Mouse (Mus musculus) MEL (cell line): ENCODE data around the gene Eno4. TPM values are rescaled to one million over a fixed set of nuclear protein-coding genes. Genes with fewer than 3 reads are reported as not detected.

Experiments
- DNase-seq: peaks from one replicate; pipeline ENCODE4 v3.0.0; 2011; ENCODE audit warnings: low read depth, low spot score
- H3K27ac ChIP-seq: 2 replicates; pipeline ENCODE4 v1.5.1; 2012; ENCODE audit warnings: low read depth, mild to moderate bottlenecking, control low read depth, low read length, moderate library complexity; ENCODE audit not compliant: control insufficient read depth
- H3K27me3 ChIP-seq, 2 experiments: fragments of 150-350 bp in 1 of 2; sonication (generic) in 1 of 2; 2 replicates each; pipeline ENCODE4 v1.6.1; 2012; ENCODE audit warnings: low read length in 2 of 2, mild to moderate bottlenecking in 2 of 2, improper control_type of control experiment in 1 of 2, moderate library complexity in 1 of 2; ENCODE audit not compliant: insufficient read depth in 2 of 2, control insufficient read depth in 1 of 2
- H3K36me3 ChIP-seq, 2 experiments: 2 replicates each; pipeline ENCODE4 v1.6.1; 2012 to 2014; ENCODE audit warnings: low read length in 2 of 2, improper control_type of control experiment in 1 of 2, inconsistent platforms in 1 of 2, mild to moderate bottlenecking in 1 of 2; ENCODE audit not compliant: insufficient read depth in 2 of 2, control insufficient read depth in 1 of 2
- H3K4me1 ChIP-seq, 2 experiments: fragments of 150-350 bp in 1 of 2; sonication (generic) in 1 of 2; 2 replicates each; pipeline ENCODE4 v1.6.1; 2012; ENCODE audit warnings: low read length in 2 of 2, improper control_type of control experiment in 1 of 2, mild to moderate bottlenecking in 1 of 2; ENCODE audit not compliant: insufficient read depth in 2 of 2, control insufficient read depth in 1 of 2
- H3K4me3 ChIP-seq, 2 experiments: fragments of 150-350 bp in 1 of 2; sonication (generic) in 1 of 2; 2 replicates each; pipeline ENCODE4 v1.5.1; 2012; ENCODE audit warnings: low read depth in 2 of 2, low read length in 2 of 2, mild to moderate bottlenecking in 2 of 2, moderate library complexity in 2 of 2, control low read depth in 1 of 2, improper control_type of control experiment in 1 of 2; ENCODE audit not compliant: control insufficient read depth in 1 of 2, insufficient read depth in 1 of 2
- H3K79me2 ChIP-seq: 2 replicates; pipeline ENCODE4 v1.6.1; 2012; ENCODE audit warnings: mild to moderate bottlenecking, low read length, moderate library complexity; ENCODE audit not compliant: control insufficient read depth, poor library complexity, insufficient read depth
- H3K9ac ChIP-seq: 2 replicates; pipeline ENCODE4 v1.6.1; 2012; ENCODE audit warnings: low read depth, mild to moderate bottlenecking, control low read depth, low read length, moderate library complexity; ENCODE audit not compliant: control insufficient read depth, poor library complexity, severe bottlenecking
- H3K9me3 ChIP-seq: fragments of 150-350 bp; sonication (generic); replicated peaks from 2 replicates; pipeline ENCODE4 v1.6.1; 2012; ENCODE audit warnings: mild to moderate bottlenecking, low read length, improper control_type of control experiment, moderate library complexity; ENCODE audit not compliant: insufficient read depth
- EP300 ChIP-seq, 2 experiments: IDR thresholded peaks; 2 replicates each; pipeline ENCODE4 v1.6.1; 2011; ENCODE audit warnings: improper control_type of control experiment in 2 of 2, low read length in 2 of 2, low read depth in 1 of 2, mild to moderate bottlenecking in 1 of 2
- ETS1 ChIP-seq: IDR thresholded peaks from 2 replicates; pipeline ENCODE4 v1.6.1; 2012; ENCODE audit warnings: low read depth, mild to moderate bottlenecking, inconsistent platforms, low read length, improper control_type of control experiment, moderate library complexity
- KAT2A ChIP-seq: conservative IDR thresholded peaks from 2 replicates; pipeline ENCODE4 v1.6.1; 2012; ENCODE audit warnings: low read depth, low read length, improper control_type of control experiment, inconsistent platforms
- MAZ ChIP-seq: IDR thresholded peaks from 2 replicates; pipeline ENCODE4 v1.6.1; 2012; ENCODE audit warnings: low read depth, mild to moderate bottlenecking, inconsistent platforms, low read length, improper control_type of control experiment
- MEF2A ChIP-seq: IDR thresholded peaks from 2 replicates; pipeline ENCODE4 v1.6.1; 2014; ENCODE audit warnings: low read depth, mild to moderate bottlenecking, inconsistent platforms, low read length, improper control_type of control experiment; ENCODE audit not compliant: poor library complexity, insufficient replicate concordance, severe bottlenecking; ENCODE audit errors: extremely low read depth
- MXI1 ChIP-seq: IDR thresholded peaks from 2 replicates; pipeline ENCODE4 v1.6.1; 2011; ENCODE audit warnings: mild to moderate bottlenecking, low read depth, low read length, improper control_type of control experiment
- MYC ChIP-seq: IDR thresholded peaks from 2 replicates; pipeline ENCODE4 v1.6.1; 2011; ENCODE audit warnings: low read depth, mild to moderate bottlenecking, low read length, improper control_type of control experiment, moderate library complexity
- RCOR1 ChIP-seq: IDR thresholded peaks from 2 replicates; pipeline ENCODE4 v1.6.1; 2012; ENCODE audit warnings: low read depth, mild to moderate bottlenecking, inconsistent platforms, low read length, improper control_type of control experiment
- TBP ChIP-seq: IDR thresholded peaks from 2 replicates; pipeline ENCODE4 v1.8.0; 2011; ENCODE audit warnings: low read depth, low read length, improper control_type of control experiment
- ZKSCAN1 ChIP-seq: IDR thresholded peaks from 2 replicates; pipeline ENCODE4 v1.6.1; 2012; ENCODE audit warnings: low read depth, mild to moderate bottlenecking, inconsistent platforms, low read length, improper control_type of control experiment, moderate library complexity
- ZMIZ1 ChIP-seq: IDR thresholded peaks from 2 replicates; pipeline ENCODE4 v1.6.1; 2012; ENCODE audit warnings: low read depth, mild to moderate bottlenecking, inconsistent platforms, low read length, improper control_type of control experiment, moderate library complexity
- polyA plus RNA-seq, 2 experiments: library from polyadenylated mRNA; stranded (reverse) in 1 of 2; unstranded in 1 of 2; fragments of >175 nt in 1 of 2; fragments of >200 nt in 1 of 2; gene quantifications; 2 replicates each; pipeline versions ENCODE4 v1.2.1 to v1.2.4; 2012; ENCODE audit warnings: low replicate concordance in 2 of 2, low read depth in 1 of 2; ENCODE audit not compliant: insufficient read length in 2 of 2, insufficient read depth in 1 of 2, missing spikeins in 1 of 2
- total RNA-seq: library from RNA; depleted of rRNA; stranded (reverse); fragments of 300-350 nt; gene quantifications from 2 replicates; pipeline ENCODE4 v1.2.3, GENCODE M21; 2012

Gene Eno4
- total and polyA plus RNA-seq, 3 experiments = not detected

DNA sequence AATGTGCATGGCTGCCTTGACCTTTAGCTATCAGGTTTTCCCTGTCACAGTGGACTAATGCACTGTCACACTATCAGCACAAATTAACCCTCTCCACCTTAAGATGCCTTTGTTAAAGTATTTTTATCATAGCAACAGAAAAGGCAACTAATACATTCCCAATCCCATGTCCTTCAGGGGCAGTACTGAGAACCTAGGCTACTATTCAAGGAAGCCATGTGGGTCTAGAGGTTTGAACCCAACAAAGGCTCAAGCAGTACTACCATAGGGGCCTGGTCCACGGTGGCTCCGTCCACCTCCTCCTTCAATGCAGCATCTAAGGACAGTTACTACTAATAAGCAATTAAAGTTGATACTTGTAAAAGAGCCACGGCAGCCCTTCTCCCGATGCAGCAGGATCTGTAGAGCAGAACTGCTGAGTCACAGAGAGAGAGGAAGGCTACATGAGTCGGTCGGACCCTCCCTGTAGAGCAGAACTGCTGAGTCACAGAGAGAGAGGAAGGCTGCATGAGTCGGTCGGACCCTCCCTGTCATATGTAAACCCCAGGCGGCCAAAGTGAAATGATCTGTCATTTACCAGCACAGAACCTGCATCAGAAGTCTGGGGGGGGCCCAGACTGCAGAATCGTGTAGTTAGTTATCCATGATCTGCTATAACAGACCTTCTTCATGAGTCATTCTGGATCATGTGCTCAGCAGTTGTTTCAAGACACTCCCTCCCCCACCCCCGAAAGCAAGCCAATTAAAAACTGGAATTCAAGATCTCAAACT lies 35.4 kb downstream of the Eno4 start (continued):
- TF ChIP-seq KAT2A (no peak; the same call in 1 of the 2 replicates), TBP (peak; percentile 50; the same call in 1 of the 2 replicates), MAZ (peak; percentile 72), ZKSCAN1 (no peak)

DNA sequence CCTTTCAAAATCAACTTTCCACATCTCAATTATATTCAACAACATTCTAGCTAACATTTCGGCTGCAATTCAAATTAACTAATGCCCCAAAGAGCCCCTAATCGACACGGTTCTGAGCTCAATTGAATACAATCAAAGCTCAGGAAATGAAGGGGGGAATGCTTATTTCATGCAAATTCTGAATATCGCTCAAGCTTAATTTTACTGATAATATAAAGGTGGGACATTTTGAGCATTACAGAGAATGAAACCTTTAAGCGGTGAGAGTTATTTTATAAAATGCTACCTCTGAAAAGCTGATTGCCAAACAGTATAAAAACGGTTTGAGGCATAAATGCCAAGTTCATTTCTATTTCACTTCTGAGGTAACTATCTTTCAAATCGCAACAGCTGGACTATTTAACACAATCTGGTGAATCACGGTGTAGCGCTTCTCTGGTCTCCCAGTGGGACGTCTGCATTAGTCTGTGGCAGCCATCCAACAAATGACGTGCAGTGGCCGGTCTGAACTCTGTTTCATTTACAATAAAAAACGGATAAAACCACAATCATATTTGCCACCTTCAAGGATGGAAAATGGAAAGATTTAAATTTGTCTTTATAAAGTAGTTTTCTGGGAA lies 36.3 kb downstream of the Eno4 start:
- peaks cover 0 to 5% of the 10 kb centered on the region in 2 experiments; a peak in 2 of 4 replicates for H3K36me3 ChIP-seq
- peak overlapping the region; percentile 66; the same call in 1 of the 2 replicates for H3K27ac ChIP-seq
- DNase-seq = peak; percentile 78
- peak overlapping the region; percentile 41; the same call in 1 of the 2 replicates for H3K9ac ChIP-seq
- TF ChIP-seq ETS1 = peak; percentile 84
- peak; percentile 90 for TF ChIP-seq RCOR1
- peak in 1 of 2 experiments; percentile 20; a peak in 1 of 4 replicates for TF ChIP-seq EP300 (IDR thresholded peaks at IDR 0.05; ENCODE audit: low read depth in 1 of 2, low read length in 2 of 2)
- no peak for TF ChIP-seq MEF2A
- peak; percentile 57; the same call in 1 of the 2 replicates for TF ChIP-seq MXI1
- no peaks in the 10 kb centered on the region for H3K27me3 ChIP-seq
- H3K79me2 ChIP-seq = no peaks in the 10 kb centered on the region
- no peaks in the 10 kb centered on the region for H3K9me3 ChIP-seq
- H3K4me3 ChIP-seq = peak overlapping the region; percentile 40 to 44
- H3K4me1 ChIP-seq = peaks cover 3 to 10% of the 10 kb centered on the region in 2 experiments; a peak in 2 of 4 replicates

DNA sequence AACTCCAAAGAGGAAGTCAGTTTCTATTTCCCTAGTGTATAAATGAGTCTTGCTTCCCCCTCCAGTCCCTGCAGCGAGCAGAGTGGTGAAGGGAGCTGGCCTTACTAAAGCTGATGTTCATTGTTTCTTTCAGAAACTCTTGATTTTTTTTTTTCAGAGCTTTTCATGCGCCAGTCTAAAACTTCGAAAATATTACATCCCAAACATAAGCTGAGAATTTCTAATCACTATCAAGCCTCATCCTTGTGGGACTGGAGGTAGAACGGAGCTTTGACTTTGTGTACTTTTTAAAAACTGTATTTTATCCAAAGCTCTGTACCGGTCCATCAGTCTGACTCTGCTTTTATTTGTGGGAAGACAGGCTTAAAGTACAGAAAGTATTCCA lies 36.8 kb downstream of the Eno4 start:
- no peaks in the 10 kb centered on the region for H3K27me3 ChIP-seq
- H3K4me3 ChIP-seq = peak overlapping the region; percentile 40 to 44
- no peak overlapping the region for H3K27ac ChIP-seq
- peaks cover 0 to 5% of the 10 kb centered on the region in 2 experiments; a peak in 2 of 4 replicates for H3K36me3 ChIP-seq
- peaks cover 3 to 10% of the 10 kb centered on the region in 2 experiments; a peak in 2 of 4 replicates for H3K4me1 ChIP-seq
- no peak for TF ChIP-seq ZMIZ1
- peak; percentile 61; the same call in 1 of the 2 replicates for TF ChIP-seq MYC
- no peaks in the 10 kb centered on the region for H3K9me3 ChIP-seq
- DNase-seq = no peak
- no peaks in the 10 kb centered on the region for H3K79me2 ChIP-seq
- H3K9ac ChIP-seq = no peak overlapping the region
